Mouse (Mus musculus) WW6 (cell line): Measurements from ENCODE around the gene Aif1.
"Not testable (repeated sequence)": the region's sequence is repeated elsewhere in the genome, so short reads cannot be mapped to it uniquely, and the experiment has no call there.

Source experiments
- DNase-seq: peaks from one replicate; pipeline ENCODE4 v3.0.0-alpha.2; 2013; ENCODE audit warnings: low read depth, low spot score

The Aif1 gene

GRCm38 (mm10) chr17:35147348-35147747 lies 28.5 kb downstream of the Aif1 start:
- no peak for DNase-seq

GRCm38 (mm10) chr17:35146139-35146538 lies 29.7 kb downstream of the Aif1 start:
- no peak for DNase-seq

GRCm38 (mm10) chr17:35141971-35142370 lies 33.9 kb downstream of the Aif1 start:
- DNase-seq, result no peak

GRCm38 (mm10) chr17:35140490-35140996 lies 35.3 kb downstream of the Aif1 start:
- no peak for DNase-seq

- DNase-seq, result no peak
Measured at GRCm38 (mm10) chr17:35139269-35139668, 36.6 kb downstream of the Aif1 start.

- DNase-seq, result no peak
Measured at GRCm38 (mm10) chr17:35135591-35136320, 40.1 kb downstream of the Aif1 start.

- DNase-seq, result peak; percentile 89
Measured at GRCm38 (mm10) chr17:35134801-35135590, 40.9 kb downstream of the Aif1 start, which contains the start of gene Bag6. TSS of gene Bag6 (plus strand) at chr17:35135178.

GRCm38 (mm10) chr17:35133517-35133916 lies 42.4 kb downstream of the Aif1 start:
- no peak for DNase-seq

- DNase-seq, result no peak
Measured at GRCm38 (mm10) chr17:35132174-35132560, 43.7 kb downstream of the Aif1 start.

- no peak for DNase-seq
Measured at GRCm38 (mm10) chr17:35131500-35132173, 44.2 kb downstream of the Aif1 start, which contains the start of gene Apom. TSS of gene Apom (minus strand) at chr17:35132050.

- DNase-seq, result no peak
Measured at GRCm38 (mm10) chr17:35131038-35131437, 44.8 kb downstream of the Aif1 start.

GRCm38 (mm10) chr17:35128996-35129395 lies 46.9 kb downstream of the Aif1 start:
- DNase-seq, result no peak

- no peak for DNase-seq
Measured at GRCm38 (mm10) chr17:35127017-35127416, 48.9 kb downstream of the Aif1 start.

GRCm38 (mm10) chr17:35126206-35126611 lies 49.7 kb downstream of the Aif1 start, which contains the start of gene D17H6S53E:
TSS of gene D17H6S53E (plus strand) at chr17:35126373.
- no peak for DNase-seq

GRCm38 (mm10) chr17:35125578-35125977 lies 50.3 kb downstream of the Aif1 start:
- no peak for DNase-seq

GRCm38 (mm10) chr17:35125081-35125480 lies 50.8 kb downstream of the Aif1 start:
- no peak for DNase-seq

- not testable (repeated sequence) for DNase-seq
Measured at GRCm38 (mm10) chr17:35124261-35124896, 51.5 kb downstream of the Aif1 start.

GRCm38 (mm10) chr17:35123287-35123686 lies 52.6 kb downstream of the Aif1 start:
- DNase-seq, result not testable (repeated sequence)

- DNase-seq, result no peak
Measured at GRCm38 (mm10) chr17:35121871-35122303, 54.0 kb downstream of the Aif1 start, which contains the start of gene Csnk2b. TSS of gene Csnk2b (minus strand) at chr17:35122053.

- peak; percentile 93 for DNase-seq
Measured at GRCm38 (mm10) chr17:35121143-35121799, 54.6 kb downstream of the Aif1 start, which contains the start of gene Gpank1. TSS of gene Gpank1 (plus strand) at chr17:35121455.
